In the genomic region with DNA sequence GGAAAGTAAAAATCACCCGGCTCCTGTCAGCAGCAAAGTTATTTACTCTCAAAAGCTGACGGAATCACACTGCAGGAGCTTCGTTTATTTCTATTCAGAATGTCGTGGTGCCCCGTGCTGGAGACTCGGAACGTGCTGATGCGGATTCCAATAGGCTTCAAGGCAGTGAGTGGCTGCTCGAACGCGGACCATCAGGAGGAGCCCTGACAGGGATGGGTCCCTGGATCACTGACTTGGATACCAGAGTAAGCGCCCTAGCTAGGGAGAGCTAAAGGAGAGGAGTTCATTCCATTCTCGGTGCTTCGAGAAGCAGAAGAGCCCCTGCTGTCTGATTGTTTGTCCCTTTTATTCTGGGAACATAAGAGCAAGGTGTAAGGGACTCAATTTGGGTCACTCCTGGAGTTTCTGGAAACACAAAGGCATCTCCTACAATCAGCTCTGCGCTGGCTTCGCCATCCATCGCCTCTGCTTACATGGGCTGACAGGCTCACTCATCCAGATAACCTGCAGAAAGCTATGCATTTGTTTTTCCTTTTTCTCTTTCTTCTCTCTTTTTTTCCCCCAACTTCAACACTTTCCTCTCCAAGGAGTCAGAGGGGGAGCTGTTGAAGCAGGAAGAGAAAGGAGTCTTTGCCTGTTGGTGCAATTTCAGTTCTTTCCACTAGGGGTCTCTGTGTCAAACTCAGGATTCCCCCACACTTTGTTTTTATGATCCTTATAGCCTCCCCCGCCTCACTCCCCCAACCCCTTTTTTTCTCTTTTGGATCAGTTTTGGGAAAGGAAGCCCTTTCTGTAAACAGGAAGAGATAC, we compare ENCODE assay signal across 8 mouse cellular contexts.
A peak's percentile ranks its signal among the peaks of the same experiment; 100 is the strongest.
DNase-seq lines count a peak whose midpoint lies in the region; ATAC-seq and TF ChIP-seq lines count a peak whose summit lies in the region.

No protein-coding gene starts in this region.

- H3K36me3 ChIP-seq in forebrain, embryonic 15.5 days: no peaks in the 10 kb centered on the region
- no peaks in the 10 kb centered on the region for H3K36me3 ChIP-seq in hindbrain, postnatal 0 days (ENCODE audit: insufficient read depth, low read length)
- no peaks in the 10 kb centered on the region for H3K36me3 ChIP-seq in liver, embryonic 12.5 days
- 0 out of 2 replicates have a peak, but pooled peaks cover 3% of the 10 kb centered on the region for H3K36me3 ChIP-seq in neural tube, embryonic 14.5 days (ENCODE audit: control insufficient read depth, insufficient read depth, low read length)

- ATAC-seq in forebrain, embryonic 15.5 days (replicated peaks): peak; percentile 51
- ATAC-seq in hindbrain, postnatal 0 days: no peak; the same call in 1 of the 2 replicates
- ATAC-seq in liver, embryonic 12.5 days: no peak
- no peak for ATAC-seq in neural tube, embryonic 14.5 days (ENCODE audit: low read depth)

- WGBS in forebrain, embryonic 15.5 days: 4% methylated on average over 18 of the region's 18 CpGs
- WGBS in hindbrain, postnatal 0 days: 6% methylated on average over 18 of the region's 18 CpGs
- 16% methylated on average over 18 of the region's 18 CpGs for WGBS in liver, embryonic 12.5 days (ENCODE audit: insufficient replicate concordance)
- 5% methylated on average over 18 of the region's 18 CpGs for WGBS in neural tube, embryonic 14.5 days

- no peaks in the 10 kb centered on the region for H3K9me3 ChIP-seq in forebrain, embryonic 15.5 days
- H3K9me3 ChIP-seq in hindbrain, postnatal 0 days (ENCODE audit: low read length): no peaks in the 10 kb centered on the region
- no peaks in the 10 kb centered on the region for H3K9me3 ChIP-seq in liver, embryonic 12.5 days (replicated peaks)
- no peaks in the 10 kb centered on the region for H3K9me3 ChIP-seq in neural tube, embryonic 14.5 days (ENCODE audit: control insufficient read depth, low read length)

- H3K4me1 ChIP-seq in forebrain, embryonic 15.5 days: peaks cover 43% of the 10 kb centered on the region
- peaks cover 15% of the 10 kb centered on the region; the same call in 1 of the 2 replicates for H3K4me1 ChIP-seq in hindbrain, postnatal 0 days (ENCODE audit: insufficient read depth, low read length)
- 0 out of 2 replicates have a peak, but pooled peaks cover 4% of the 10 kb centered on the region for H3K4me1 ChIP-seq in liver, embryonic 12.5 days
- H3K4me1 ChIP-seq in neural tube, embryonic 14.5 days (ENCODE audit: control insufficient read depth, insufficient read depth, low read length): peaks cover 71% of the 10 kb centered on the region

- H3K4me3 ChIP-seq in forebrain, embryonic 15.5 days: no peak overlapping the region
- peak overlapping the region; percentile 13; the same call in 1 of the 2 replicates for H3K4me3 ChIP-seq in hindbrain, postnatal 0 days (ENCODE audit: low read length)
- no peak overlapping the region; the same call in 1 of the 2 replicates for H3K4me3 ChIP-seq in liver, embryonic 12.5 days
- peak overlapping the region; percentile 18 for H3K4me3 ChIP-seq in neural tube, embryonic 14.5 days (ENCODE audit: low read depth, low read length)

- H3K9ac ChIP-seq in forebrain, embryonic 15.5 days (replicated peaks): peak overlapping the region; percentile 30; the same call in 1 of the 2 replicates
- no peak overlapping the region for H3K9ac ChIP-seq in hindbrain, postnatal 0 days (replicated peaks; ENCODE audit: low read length)
- no peak overlapping the region for H3K9ac ChIP-seq in liver, embryonic 12.5 days
- H3K9ac ChIP-seq in neural tube, embryonic 14.5 days (replicated peaks; ENCODE audit: low read depth, low read length): peak overlapping the region; percentile 37

- peak overlapping the region; percentile 32 for H3K4me2 ChIP-seq in forebrain, embryonic 15.5 days (replicated peaks)
- peak overlapping the region; percentile 41 for H3K4me2 ChIP-seq in hindbrain, postnatal 0 days (ENCODE audit: low read depth, low read length)
- H3K4me2 ChIP-seq in liver, embryonic 12.5 days: peak overlapping the region; percentile 34
- H3K4me2 ChIP-seq in neural tube, embryonic 14.5 days (ENCODE audit: low read depth, low read length): peak overlapping the region; percentile 40

- peak; percentile 66 for DNase-seq in right cerebral cortex, adult 18-20 months
- no peak for DNase-seq in right cerebral cortex, postnatal 25 days
- DNase-seq in c-Kit-positive CD71-positive TER-119-positive erythroid progenitor cells, embryonic 14.5 days (ENCODE audit: low spot score): peak; percentile 3
- DNase-seq in hindbrain, postnatal 0 days (ENCODE audit: low spot score): peak; percentile 84
- no peak for DNase-seq in gastrocnemius, postnatal 10 days

- no peaks in the 10 kb centered on the region for H3K27me3 ChIP-seq in forebrain, embryonic 15.5 days
- no peaks in the 10 kb centered on the region for H3K27me3 ChIP-seq in hindbrain, postnatal 0 days (ENCODE audit: insufficient read depth, low read length)
- H3K27me3 ChIP-seq in liver, embryonic 12.5 days (replicated peaks): no peaks in the 10 kb centered on the region
- H3K27me3 ChIP-seq in neural tube, embryonic 14.5 days (ENCODE audit: control insufficient read depth, insufficient read depth, low read length): no peaks in the 10 kb centered on the region

- no peak overlapping the region for H3K27ac ChIP-seq in forebrain, embryonic 15.5 days (replicated peaks)
- H3K27ac ChIP-seq in hindbrain, postnatal 0 days: no peak overlapping the region
- H3K27ac ChIP-seq in liver, embryonic 12.5 days: no peak overlapping the region
- H3K27ac ChIP-seq in neural tube, embryonic 14.5 days (ENCODE audit: low read depth, low read length): peak overlapping the region; percentile 72

- TF ChIP-seq CTCF in hindbrain, postnatal 0 days (IDR thresholded peaks at IDR 0.05; ENCODE audit: low read depth): peak; percentile 89

Comparison
In these comparisons a context has a peak if more than half of its experiments do, and no peak if none do; other contexts are left out.
1. DNase-seq: peak in right cerebral cortex, adult 18-20 months (single experiment), c-Kit-positive CD71-positive TER-119-positive erythroid progenitor cells, embryonic 14.5 days (single experiment) and hindbrain, postnatal 0 days (single experiment); none in right cerebral cortex, postnatal 25 days (single experiment) and gastrocnemius, postnatal 10 days (single experiment).
2. H3K4me3 ChIP-seq: peak in hindbrain, postnatal 0 days (single experiment) and neural tube, embryonic 14.5 days (single experiment); none in forebrain, embryonic 15.5 days (single experiment) and liver, embryonic 12.5 days (single experiment).
3. H3K9ac ChIP-seq: peak in forebrain, embryonic 15.5 days (single experiment) and neural tube, embryonic 14.5 days (single experiment); none in hindbrain, postnatal 0 days (single experiment) and liver, embryonic 12.5 days (single experiment).
4. Peak in every context shown above with its lines, with median percentiles within 50 percentile points of each other: H3K4me2 ChIP-seq.